Mouse (Mus musculus) heart, embryonic 12.5 days (tissue): ENCODE measurements around the gene Sppl2c. TPM values are rescaled to one million over a fixed set of nuclear protein-coding genes. Genes with fewer than 3 reads are reported as not detected.

Experiments
- polyA plus RNA-seq: library from polyadenylated mRNA; unstranded; fragments of >200 nt; fragmentation: Nextera tagmentation; extraction: Ambion mirVana; gene quantifications from 2 replicates; pipeline ENCODE4 v1.2.1, GENCODE M21; 2016

Sppl2c gene
- polyA plus RNA-seq, 1 experiment from 2014 or later, result not detected

Other genes with a start within 250 kb of the Sppl2c start
- 36.4 and 42.5 TPM in 2 replicates for gene Nsf, start 232.3 kb upstream of the Sppl2c start, polyA plus RNA-seq
- 60.3 and 65.8 TPM in 2 replicates for gene Arf2, start 219.6 kb upstream of the Sppl2c start, polyA plus RNA-seq
- not detected in 2 replicates for gene Crhr1, start 53.5 kb upstream of the Sppl2c start, polyA plus RNA-seq
- gene Mapt, start 45.1 kb downstream of the Sppl2c start, polyA plus RNA-seq, result 0.41 and 0.98 TPM in 2 replicates